Mouse (Mus musculus) lung, embryonic 16.5 days (tissue): ENCODE data around the gene Tctn1. TPM values are rescaled to one million over a fixed set of nuclear protein-coding genes. Genes with fewer than 3 reads are reported as not detected.

Experiments used
- ATAC-seq: fragments of 200-750 bp; cut with Nextera tagmentation; 2 replicates; pipeline ENCODE4 v1.8.0; 2017; ENCODE audit warnings: low read depth, mild to moderate bottlenecking, moderate library complexity
- H3K27ac ChIP-seq: fragments of 300-500 bp; sonication (generic); 2 replicates; pipeline ENCODE4 v1.5.1; 2014; ENCODE audit warnings: mild to moderate bottlenecking, control low read depth, low read length
- H3K27me3 ChIP-seq: fragments of 300-500 bp; sonication (generic); 2 replicates; pipeline ENCODE4 v1.6.1; 2014; ENCODE audit warnings: low read depth, low read length, mixed read lengths; ENCODE audit not compliant: control insufficient read depth, insufficient read depth
- H3K36me3 ChIP-seq: fragments of 300-500 bp; sonication (generic); 2 replicates; pipeline ENCODE4 v1.6.1; 2014; ENCODE audit warnings: low read length; ENCODE audit not compliant: control insufficient read depth, insufficient read depth
- H3K4me1 ChIP-seq: fragments of 300-500 bp; sonication (generic); replicated peaks from 2 replicates; pipeline ENCODE4 v1.6.1; 2014; ENCODE audit warnings: low read length, mixed read lengths; ENCODE audit not compliant: control insufficient read depth, insufficient read depth
- H3K4me2 ChIP-seq: fragments of 300-500 bp; sonication (generic); 2 replicates; pipeline ENCODE4 v1.6.1; 2014; ENCODE audit warnings: low read depth, low read length, control low read depth
- H3K4me3 ChIP-seq: fragments of 300-500 bp; sonication (generic); 2 replicates; pipeline ENCODE4 v1.5.1; 2014; ENCODE audit warnings: mild to moderate bottlenecking, low read length, control low read depth
- H3K9ac ChIP-seq: fragments of 300-500 bp; sonication (generic); 2 replicates; pipeline ENCODE4 v1.6.1; 2014; ENCODE audit warnings: low read length, control low read depth
- H3K9me3 ChIP-seq: fragments of 300-500 bp; sonication (generic); 2 replicates; pipeline ENCODE4 v1.6.1; 2016; ENCODE audit warnings: low read length; ENCODE audit not compliant: control insufficient read depth
- WGBS: fragments of 180-500 bp; shearing (Covaris S2); extraction: QIAGEN DNeasy Blood & Tissue Kit; methylation state at CpG from one replicate; pipeline ENCODE4 v1.1.7; 2014; 5-methylcytosine and 5-hydroxymethylcytosine counted together
- polyA plus RNA-seq: library from polyadenylated mRNA; unstranded; fragments of >200 nt; fragmentation: Nextera tagmentation; extraction: Ambion mirVana; gene quantifications from 2 replicates; pipeline ENCODE4 v1.2.1, GENCODE M21; 2015

Gene Tctn1
- polyA plus RNA-seq, 1 experiment from 2014 or later, result 6.5 TPM

- peak overlapping the region; percentile 47; the same call in 1 of the 2 replicates for H3K4me2 ChIP-seq
- H3K4me1 ChIP-seq, result peaks cover 21% of the 10 kb centered on the region
- no peaks in the 10 kb centered on the region for H3K9me3 ChIP-seq
- ATAC-seq, result no peak
- WGBS, result 55% methylated on average over 12 of the region's 12 CpGs
- no peak overlapping the region for H3K9ac ChIP-seq
- H3K36me3 ChIP-seq, result no peaks in the 10 kb centered on the region
- H3K27me3 ChIP-seq, result no peaks in the 10 kb centered on the region
- H3K27ac ChIP-seq, result peak overlapping the region; percentile 89
- no peak overlapping the region for H3K4me3 ChIP-seq
These were observed 15.7 kb upstream of the Tctn1 start for GRCm38 (mm10) chr5:122279799-122280421.

GRCm38 (mm10) chr5:122278946-122279345 lies 14.7 kb upstream of the Tctn1 start:
- Histone ChIP-seq H3K36me3 (no peaks in the 10 kb centered on the region), H3K9ac (no peak overlapping the region), H3K9me3 (no peaks in the 10 kb centered on the region), H3K27me3 (no peaks in the 10 kb centered on the region), H3K4me3 (no peak overlapping the region), H3K27ac (no peak overlapping the region), H3K4me1 (peaks cover 21% of the 10 kb centered on the region), H3K4me2 (no peak overlapping the region)
- ATAC-seq, result no peak
- WGBS, result 74% methylated on average over 7 of the region's 7 CpGs

- Histone ChIP-seq H3K36me3 (no peaks in the 10 kb centered on the region), H3K4me1 (peaks cover 3% of the 10 kb centered on the region), H3K27ac (no peak overlapping the region), H3K4me2 (no peak overlapping the region), H3K27me3 (no peaks in the 10 kb centered on the region), H3K9ac (no peak overlapping the region), H3K9me3 (no peaks in the 10 kb centered on the region), H3K4me3 (no peak overlapping the region)
- peak; percentile 43; the same call in 1 of the 2 replicates for ATAC-seq
- 35% methylated on average over 5 of the region's 5 CpGs for WGBS
These were observed 10.5 kb upstream of the Tctn1 start for GRCm38 (mm10) chr5:122274785-122275184.

GRCm38 (mm10) chr5:122272821-122273220 lies 8.6 kb upstream of the Tctn1 start:
- Histone ChIP-seq H3K36me3 (no peaks in the 10 kb centered on the region), H3K27me3 (no peaks in the 10 kb centered on the region), H3K4me1 (no peaks in the 10 kb centered on the region), H3K9me3 (no peaks in the 10 kb centered on the region), H3K4me2 (no peak overlapping the region), H3K9ac (no peak overlapping the region), H3K27ac (no peak overlapping the region), H3K4me3 (no peak overlapping the region)
- no peak for ATAC-seq
- WGBS, result 68% methylated on average over 5 of the region's 5 CpGs

- ATAC-seq, result no peak
- Histone ChIP-seq H3K9me3 (no peaks in the 10 kb centered on the region), H3K9ac (no peak overlapping the region), H3K27me3 (no peaks in the 10 kb centered on the region), H3K27ac (0 out of 2 replicates have a peak overlapping the region, but pooled peaks have one; percentile 10), H3K4me3 (no peak overlapping the region), H3K4me2 (no peak overlapping the region), H3K4me1 (no peaks in the 10 kb centered on the region), H3K36me3 (no peaks in the 10 kb centered on the region)
- 34% methylated on average over 12 of the region's 12 CpGs for WGBS
These were observed 4.8 kb upstream of the Tctn1 start for GRCm38 (mm10) chr5:122268858-122269604.

- Histone ChIP-seq H3K9me3 (no peaks in the 10 kb centered on the region), H3K9ac (no peak overlapping the region), H3K27me3 (no peaks in the 10 kb centered on the region), H3K27ac (no peak overlapping the region), H3K4me1 (peaks cover 5% of the 10 kb centered on the region; the same call in 1 of the 2 replicates), H3K36me3 (no peaks in the 10 kb centered on the region), H3K4me3 (no peak overlapping the region), H3K4me2 (no peak overlapping the region)
- no peak for ATAC-seq
- WGBS, result 21% methylated on average over 5 of the region's 5 CpGs
These were observed 3.6 kb upstream of the Tctn1 start for GRCm38 (mm10) chr5:122267899-122268298.

- Histone ChIP-seq H3K9ac (no peak overlapping the region), H3K36me3 (no peaks in the 10 kb centered on the region), H3K27ac (no peak overlapping the region), H3K4me2 (no peak overlapping the region), H3K9me3 (no peaks in the 10 kb centered on the region), H3K4me3 (no peak overlapping the region), H3K4me1 (peaks cover 5% of the 10 kb centered on the region; the same call in 1 of the 2 replicates), H3K27me3 (no peaks in the 10 kb centered on the region)
- WGBS, result 58% methylated on average over 7 of the region's 7 CpGs
- ATAC-seq, result no peak
These were observed 2.9 kb upstream of the Tctn1 start for GRCm38 (mm10) chr5:122267136-122267535.

GRCm38 (mm10) chr5:122265942-122266341 lies 1.7 kb upstream of the Tctn1 start:
- no peaks in the 10 kb centered on the region for H3K27me3 ChIP-seq
- H3K9me3 ChIP-seq, result no peaks in the 10 kb centered on the region
- no peak overlapping the region for H3K27ac ChIP-seq
- H3K9ac ChIP-seq, result no peak overlapping the region
- no peaks in the 10 kb centered on the region for H3K36me3 ChIP-seq
- no peak for ATAC-seq
- no peak overlapping the region for H3K4me2 ChIP-seq
- 86% methylated on average over 2 of the region's 2 CpGs for WGBS
- no peak overlapping the region for H3K4me3 ChIP-seq
- peaks cover 5% of the 10 kb centered on the region; the same call in 1 of the 2 replicates for H3K4me1 ChIP-seq

- Histone ChIP-seq H3K4me1 (peaks cover 5% of the 10 kb centered on the region; the same call in 1 of the 2 replicates), H3K27ac (no peak overlapping the region), H3K27me3 (no peaks in the 10 kb centered on the region), H3K9ac (no peak overlapping the region), H3K9me3 (no peaks in the 10 kb centered on the region), H3K36me3 (no peaks in the 10 kb centered on the region), H3K4me2 (no peak overlapping the region), H3K4me3 (no peak overlapping the region)
- WGBS, result 76% methylated on average over 3 of the region's 3 CpGs
- ATAC-seq, result no peak
These were observed 927 bp upstream of the Tctn1 start for GRCm38 (mm10) chr5:122265187-122265586.
